14 mouse cellular contexts compared by ENCODE assay signal in genomic region chr7:109094294-109094693, GRCm38 (mm10). TPM values are rescaled to one million over a fixed set of nuclear protein-coding genes. Genes with fewer than 3 reads are reported as not detected.
"Had no signal": no experiment of that assay in that cellular context is flagged by ENCODE, and none has a peak within 500 bp of the region (broad histone marks: within the 10 kb centered on the region; RNA-seq: fewer than 3 reads in every experiment).

No protein-coding gene starts in this region.

- DNase-seq: left cerebral cortex, postnatal 4 days; liver; liver, embryonic 13.5 days; liver, postnatal 0 days; lung, adult 18-20 months; lung, adult 2 months; lung, embryonic 14.5 days; lung, postnatal 10 days; lung, postnatal 14 days; lung, postnatal 36 days; lung, postnatal 4 days; midbrain, embryonic 14.5 days had no signal

RNA-seq across cellular contexts. Expression of gene Ric3, which starts 11.2 kb away (rescaled TPM):
- total RNA-seq: monocyte, adult 5-6 weeks had no signal
- polyA plus RNA-seq: myocyte had no signal
